Mouse (Mus musculus) heart, embryonic 14.5 days (tissue): ENCODE measurements at regions not wholly inside any gene's neighbourhood (a gene's known extent, or its start where the extent isn't known, plus 50 kb on each side); places are given as distances from the start of the nearest gene placed in this dataset.
A peak's percentile ranks its signal among the peaks of the same experiment; 100 is the strongest.

Experiments
- ATAC-seq: fragments of 200-750 bp; cut with Nextera tagmentation; 2 replicates; pipeline ENCODE4 v1.8.0; 2017; ENCODE audit warnings: low read depth, moderate TSS enrichment; ENCODE audit not compliant: insufficient number of reproducible peaks, insufficient read depth, low FRiP score
- H3K27ac ChIP-seq, 2 experiments: fragments of 200-500 bp in 1 of 2; fragments of 300-500 bp in 1 of 2; sonication (generic) in 1 of 2; replicated peaks in 1 of 2; 2 replicates each; pipeline ENCODE4 v1.5.1; 2012 to 2014; ENCODE audit warnings: low read depth in 2 of 2, low read length in 2 of 2, control low read depth in 1 of 2, mild to moderate bottlenecking in 1 of 2, mixed read lengths in 1 of 2; ENCODE audit not compliant: control insufficient read depth in 1 of 2, insufficient read depth in 1 of 2
- H3K27me3 ChIP-seq: fragments of 300-500 bp; sonication (generic); 2 replicates; pipeline ENCODE4 v1.6.1; 2014; ENCODE audit warnings: mild to moderate bottlenecking, low read length, control low read depth; ENCODE audit not compliant: control insufficient read depth, insufficient read depth
- H3K36me3 ChIP-seq: fragments of 300-500 bp; sonication (generic); 2 replicates; pipeline ENCODE4 v1.6.1; 2014; ENCODE audit warnings: mild to moderate bottlenecking, control low read depth, low read length, mixed read lengths; ENCODE audit not compliant: control insufficient read depth, insufficient read depth
- H3K4me1 ChIP-seq, 2 experiments: fragments of 200-500 bp in 1 of 2; fragments of 300-500 bp in 1 of 2; sonication (generic) in 1 of 2; 2 replicates each; pipeline ENCODE4 v1.6.1; 2012 to 2014; ENCODE audit warnings: low read length in 2 of 2, control low read depth in 1 of 2, mixed read lengths in 1 of 2; ENCODE audit not compliant: control insufficient read depth in 2 of 2, insufficient read depth in 2 of 2
- H3K4me2 ChIP-seq: fragments of 300-500 bp; sonication (generic); 2 replicates; pipeline ENCODE4 v1.6.1; 2014; ENCODE audit warnings: mild to moderate bottlenecking, low read length
- H3K4me3 ChIP-seq, 2 experiments: fragments of 200-500 bp in 1 of 2; fragments of 300-500 bp in 1 of 2; sonication (generic) in 1 of 2; 2 replicates each; pipeline ENCODE4 v1.5.1; 2012 to 2014; ENCODE audit warnings: low read length in 2 of 2, mild to moderate bottlenecking in 2 of 2, control low read depth in 1 of 2, low read depth in 1 of 2, moderate library complexity in 1 of 2; ENCODE audit not compliant: control insufficient read depth in 1 of 2, insufficient read depth in 1 of 2
- H3K9ac ChIP-seq: fragments of 300-500 bp; sonication (generic); 2 replicates; pipeline ENCODE4 v1.6.1; 2014; ENCODE audit warnings: mild to moderate bottlenecking, low read length
- H3K9me3 ChIP-seq: fragments of 300-500 bp; sonication (generic); 2 replicates; pipeline ENCODE4 v1.6.1; 2016; ENCODE audit warnings: low read length, control low read depth; ENCODE audit not compliant: control insufficient read depth
- WGBS: fragments of 180-500 bp; shearing (Covaris S2); extraction: QIAGEN DNeasy Blood & Tissue Kit; methylation state at CpG from one replicate; pipeline ENCODE4 v1.1.7; 2014; 5-methylcytosine and 5-hydroxymethylcytosine counted together

DNA sequence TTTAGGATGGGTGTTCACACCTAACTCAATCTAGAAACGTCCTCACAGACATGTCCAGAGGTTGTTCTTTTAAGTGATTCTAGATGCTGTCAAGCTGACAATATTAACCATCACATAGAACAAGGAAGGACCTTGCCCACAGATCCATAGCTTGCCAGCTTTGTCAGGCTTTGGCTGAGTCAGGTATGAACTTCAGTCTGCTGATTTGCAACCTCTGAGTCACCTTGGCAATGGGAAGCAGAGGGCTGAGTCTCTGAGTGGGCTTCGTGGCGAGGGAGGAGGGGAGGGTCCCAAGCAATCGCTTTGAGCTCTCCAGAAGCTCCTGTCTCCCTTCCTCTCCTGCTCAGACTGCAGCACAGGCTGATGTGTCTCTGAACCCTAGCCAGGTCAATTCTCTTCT is 74.9 kb upstream of the Ctbp2 start:
- Histone ChIP-seq H3K4me2 (no peak overlapping the region), H3K27me3 (no peaks in the 10 kb centered on the region; the same call in 1 of the 2 replicates), H3K4me1 (peaks cover 0 to 2% of the 10 kb centered on the region in 2 experiments; a peak in 1 of 4 replicates), H3K27ac (no peak overlapping the region), H3K36me3 (no peaks in the 10 kb centered on the region), H3K9ac (no peak overlapping the region), H3K9me3 (no peaks in the 10 kb centered on the region), H3K4me3 (no peak overlapping the region)
- WGBS: 42% methylated on average over 4 of the region's 4 CpGs
- ATAC-seq: no peak

GRCm38 (mm10) chr7:133189880-133190462 is 65.8 kb upstream of the Ctbp2 start:
- no peak overlapping the region for H3K9ac ChIP-seq
- no peak overlapping the region for H3K4me2 ChIP-seq
- no peaks in the 10 kb centered on the region for H3K9me3 ChIP-seq
- no peak overlapping the region for H3K4me3 ChIP-seq
- no peaks in the 10 kb centered on the region; the same call in 1 of the 2 replicates for H3K27me3 ChIP-seq
- WGBS: 65% methylated on average over 7 of the region's 7 CpGs
- H3K36me3 ChIP-seq: no peaks in the 10 kb centered on the region
- H3K4me1 ChIP-seq: peaks cover 0 to 9% of the 10 kb centered on the region in 2 experiments; a peak in 1 of 4 replicates
- H3K27ac ChIP-seq: no peak overlapping the region
- no peak for ATAC-seq

- Histone ChIP-seq H3K36me3 (no peaks in the 10 kb centered on the region), H3K4me1 (peaks cover 0 to 11% of the 10 kb centered on the region in 2 experiments; a peak in 1 of 4 replicates), H3K9me3 (no peaks in the 10 kb centered on the region), H3K27me3 (no peaks in the 10 kb centered on the region), H3K9ac (no peak overlapping the region), H3K4me2 (peak overlapping the region; percentile 55), H3K4me3 (peak overlapping the region in 1 of 2 experiments; percentile 6; a peak in 1 of 4 replicates), H3K27ac (peak overlapping the region; percentile 28 to 59; a peak in 2 of 4 replicates)
- WGBS: 10% methylated on average over 12 of the region's 12 CpGs
- peak; percentile 64; the same call in 1 of the 2 replicates for ATAC-seq
Measured at GRCm38 (mm10) chr7:133185931-133186601, 61.9 kb upstream of the Ctbp2 start.

GRCm38 (mm10) chr7:133184905-133185594 is 60.9 kb upstream of the Ctbp2 start:
- ATAC-seq: no peak
- Histone ChIP-seq H3K36me3 (no peaks in the 10 kb centered on the region), H3K9me3 (no peaks in the 10 kb centered on the region), H3K27me3 (no peaks in the 10 kb centered on the region), H3K4me2 (peak overlapping the region; percentile 40), H3K27ac (no peak overlapping the region), H3K4me1 (peaks cover 0 to 11% of the 10 kb centered on the region in 2 experiments; a peak in 1 of 4 replicates), H3K9ac (no peak overlapping the region), H3K4me3 (peak overlapping the region; percentile 12 to 25; a peak in 3 of 4 replicates)
- WGBS: 40% methylated on average over 16 of the region's 16 CpGs

DNA sequence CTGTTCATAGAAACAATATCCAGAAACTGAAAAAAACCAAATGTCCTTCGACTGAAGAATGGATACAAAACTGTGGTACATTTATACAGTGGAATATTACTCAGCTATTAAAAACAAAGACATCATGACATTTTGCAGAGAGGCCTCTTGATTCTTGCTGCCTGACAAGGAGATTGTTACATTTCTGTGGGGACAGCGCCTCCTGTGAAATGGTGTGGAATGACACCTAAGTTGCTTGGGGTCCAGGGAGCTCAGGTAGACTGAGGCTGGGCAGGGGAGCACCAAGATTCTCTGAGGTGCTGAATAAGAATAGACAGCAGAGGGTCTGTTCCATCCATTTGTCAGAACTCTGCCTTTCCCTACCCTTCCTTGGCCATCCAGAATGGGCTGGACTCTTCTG is 57.2 kb upstream of the Ctbp2 start:
- Histone ChIP-seq H3K9me3 (no peaks in the 10 kb centered on the region), H3K27ac (no peak overlapping the region), H3K27me3 (no peaks in the 10 kb centered on the region), H3K4me3 (no peak overlapping the region), H3K9ac (no peak overlapping the region), H3K4me1 (peaks cover 4 to 23% of the 10 kb centered on the region in 2 experiments), H3K4me2 (no peak overlapping the region), H3K36me3 (no peaks in the 10 kb centered on the region)
- WGBS: 43% methylated on average over 2 of the region's 2 CpGs
- ATAC-seq: no peak

GRCm38 (mm10) chr7:133177179-133177575 is 53.0 kb upstream of the Ctbp2 start:
- no peak overlapping the region for H3K9ac ChIP-seq
- no peaks in the 10 kb centered on the region for H3K36me3 ChIP-seq
- H3K4me3 ChIP-seq: no peak overlapping the region
- WGBS: 53% methylated on average over 4 of the region's 4 CpGs
- peak overlapping the region; percentile 21; the same call in 1 of the 2 replicates for H3K4me2 ChIP-seq
- H3K27ac ChIP-seq: peak overlapping the region; percentile 50 to 58
- peaks cover 6 to 15% of the 10 kb centered on the region in 2 experiments for H3K4me1 ChIP-seq
- ATAC-seq: no peak
- H3K9me3 ChIP-seq: no peaks in the 10 kb centered on the region
- H3K27me3 ChIP-seq: no peaks in the 10 kb centered on the region

- 34% methylated on average over 10 of the region's 10 CpGs for WGBS
- H3K9ac ChIP-seq: no peak overlapping the region
- no peaks in the 10 kb centered on the region for H3K9me3 ChIP-seq
- no peaks in the 10 kb centered on the region for H3K27me3 ChIP-seq
- H3K36me3 ChIP-seq: no peaks in the 10 kb centered on the region
- peaks cover 6 to 18% of the 10 kb centered on the region in 2 experiments for H3K4me1 ChIP-seq
- H3K4me2 ChIP-seq: peak overlapping the region; percentile 21
- H3K4me3 ChIP-seq: no peak overlapping the region
- peak overlapping the region; percentile 21 to 58; a peak in 3 of 4 replicates for H3K27ac ChIP-seq
- ATAC-seq: peak; percentile 82
Measured at GRCm38 (mm10) chr7:133176256-133177178, 52.4 kb upstream of the Ctbp2 start.
